Mouse (Mus musculus) midbrain, postnatal 0 days (tissue): Measurements from ENCODE around the gene 4933428G20Rik. TPM values are rescaled to one million over a fixed set of nuclear protein-coding genes. Genes with fewer than 3 reads are reported as not detected.

ENCODE experiments used
- ATAC-seq: fragments of 200-750 bp; cut with Nextera tagmentation; 2 replicates; pipeline ENCODE4 v1.8.0; 2017; ENCODE audit warnings: moderate number of reproducible peaks, mild to moderate bottlenecking, moderate TSS enrichment, moderate library complexity; ENCODE audit not compliant: low FRiP score
- DNase-seq: peaks from one replicate; pipeline ENCODE4 v3.0.0-alpha.2; 2015; ENCODE audit warnings: low spot score
- H3K27ac ChIP-seq: fragments of 300-500 bp; sonication (generic); 2 replicates; pipeline ENCODE4 v1.5.1; 2014; ENCODE audit warnings: low read depth, mild to moderate bottlenecking, low read length, mixed read lengths
- H3K27me3 ChIP-seq: fragments of 300-500 bp; sonication (generic); 2 replicates; pipeline ENCODE4 v1.6.1; 2014; ENCODE audit warnings: low read length, control low read depth, mixed read lengths; ENCODE audit not compliant: insufficient read depth
- H3K36me3 ChIP-seq: fragments of 300-500 bp; sonication (generic); 2 replicates; pipeline ENCODE4 v1.6.1; 2014; ENCODE audit warnings: low read length, control low read depth, mixed read lengths; ENCODE audit not compliant: insufficient read depth
- H3K4me1 ChIP-seq: fragments of 300-500 bp; sonication (generic); 2 replicates; pipeline ENCODE4 v1.6.1; 2014; ENCODE audit warnings: mild to moderate bottlenecking, control low read depth, antibody characterized with exemption, low read length, mixed read lengths; ENCODE audit not compliant: insufficient read depth
- H3K4me2 ChIP-seq: fragments of 300-500 bp; sonication (generic); 2 replicates; pipeline ENCODE4 v1.6.1; 2014; ENCODE audit warnings: low read depth, mild to moderate bottlenecking, low read length, mixed read lengths; ENCODE audit not compliant: poor library complexity, severe bottlenecking
- H3K4me3 ChIP-seq: fragments of 300-500 bp; sonication (generic); 2 replicates; pipeline ENCODE4 v1.5.1; 2014; ENCODE audit warnings: low read depth, mild to moderate bottlenecking, low read length, moderate library complexity
- H3K9ac ChIP-seq: fragments of 300-500 bp; sonication (generic); replicated peaks from 2 replicates; pipeline ENCODE4 v1.6.1; 2014; ENCODE audit warnings: mild to moderate bottlenecking, low read length, moderate library complexity, mixed read lengths; ENCODE audit not compliant: poor library complexity, severe bottlenecking
- H3K9me3 ChIP-seq: fragments of 300-500 bp; sonication (generic); 2 replicates; pipeline ENCODE4 v1.6.1; 2016; ENCODE audit warnings: low read length, control low read depth
- CTCF ChIP-seq: IDR thresholded peaks from 2 replicates; pipeline ENCODE4 v1.5.1; 2016; ENCODE audit warnings: antibody characterized with exemption, mild to moderate bottlenecking
- WGBS: fragments of 180-500 bp; shearing (Covaris S2); extraction: QIAGEN DNeasy Blood & Tissue Kit; methylation state at CpG from one replicate; pipeline ENCODE4 v1.1.7; 2014; 5-methylcytosine and 5-hydroxymethylcytosine counted together
- polyA plus RNA-seq: library from polyadenylated mRNA; unstranded; fragments of >200 nt; fragmentation: Nextera tagmentation; extraction: Ambion mirVana; gene quantifications from 2 replicates; pipeline ENCODE4 v1.2.1, GENCODE M21; 2015
- total RNA-seq: library from RNA; depleted of rRNA; stranded (reverse); fragments of >200 nt; gene quantifications from 2 replicates; pipeline ENCODE4 v1.2.3, GENCODE M21; 2014

The 4933428G20Rik gene
- total and polyA plus RNA-seq, 2 experiments from 2014 or later: 0.91 TPM; not detected in 1

GRCm38 (mm10) chr11:97534442-97535307 is 34.5 kb upstream of the 4933428G20Rik start:
- H3K4me1 ChIP-seq: peaks cover 6% of the 10 kb centered on the region; the same call in 1 of the 2 replicates
- ATAC-seq: no peak

GRCm38 (mm10) chr11:97533653-97534052 is 33.5 kb upstream of the 4933428G20Rik start:
- H3K4me3 ChIP-seq: no peak overlapping the region
- H3K27ac ChIP-seq: no peak overlapping the region
- peaks cover 16% of the 10 kb centered on the region; the same call in 1 of the 2 replicates for H3K27me3 ChIP-seq
- no peak overlapping the region for H3K9ac ChIP-seq
- no peak overlapping the region for H3K4me2 ChIP-seq
- H3K9me3 ChIP-seq: no peaks in the 10 kb centered on the region
- peaks cover 42% of the 10 kb centered on the region for H3K36me3 ChIP-seq
- DNase-seq: no peak
- TF ChIP-seq CTCF: no peak
- WGBS: 57% methylated on average over 7 of the region's 7 CpGs
- ATAC-seq: no peak
- peaks cover 6% of the 10 kb centered on the region; the same call in 1 of the 2 replicates for H3K4me1 ChIP-seq

More at GRCm38 (mm10) chr11:97534442-97535307, 34.5 kb upstream of the 4933428G20Rik start:
- Histone ChIP-seq H3K27ac (no peak overlapping the region), H3K36me3 (peaks cover 39% of the 10 kb centered on the region), H3K4me3 (no peak overlapping the region; the same call in 1 of the 2 replicates), H3K27me3 (peaks cover 16% of the 10 kb centered on the region; the same call in 1 of the 2 replicates), H3K9me3 (no peaks in the 10 kb centered on the region), H3K9ac (no peak overlapping the region), H3K4me2 (peak overlapping the region; percentile 12; the same call in 1 of the 2 replicates)
- WGBS: 24% methylated on average over 93 of the region's 95 CpGs
- no peak for DNase-seq
- TF ChIP-seq CTCF: no peak

- Histone ChIP-seq H3K36me3 (peaks cover 42% of the 10 kb centered on the region), H3K9ac (no peak overlapping the region), H3K4me2 (no peak overlapping the region), H3K4me1 (peaks cover 6% of the 10 kb centered on the region; the same call in 1 of the 2 replicates), H3K27me3 (peaks cover 16% of the 10 kb centered on the region; the same call in 1 of the 2 replicates), H3K27ac (no peak overlapping the region), H3K4me3 (no peak overlapping the region), H3K9me3 (no peaks in the 10 kb centered on the region)
- ATAC-seq (peak; percentile 35), DNase-seq (peak; percentile 60)
- 0 out of 2 replicates have a peak, but pooled peaks have one; percentile 3 for TF ChIP-seq CTCF
- 20% methylated on average over 18 of the region's 20 CpGs for WGBS
Measured at GRCm38 (mm10) chr11:97532950-97533582, 32.9 kb upstream of the 4933428G20Rik start.

GRCm38 (mm10) chr11:97532354-97532753 is 32.2 kb upstream of the 4933428G20Rik start:
- TF ChIP-seq CTCF: no peak
- peak; percentile 76 for DNase-seq
- H3K4me1 ChIP-seq: peaks cover 6% of the 10 kb centered on the region; the same call in 1 of the 2 replicates
- ATAC-seq: peak; percentile 9; the same call in 1 of the 2 replicates
- H3K4me2 ChIP-seq: peak overlapping the region; percentile 53; the same call in 1 of the 2 replicates
- H3K27ac ChIP-seq: peak overlapping the region; percentile 47; the same call in 1 of the 2 replicates
- H3K36me3 ChIP-seq: peaks cover 42% of the 10 kb centered on the region
- 38% methylated on average over 8 of the region's 8 CpGs for WGBS
- no peak overlapping the region for H3K4me3 ChIP-seq
- H3K27me3 ChIP-seq: 0 out of 2 replicates have a peak, but pooled peaks cover 16% of the 10 kb centered on the region
- H3K9ac ChIP-seq: no peak overlapping the region
- no peaks in the 10 kb centered on the region for H3K9me3 ChIP-seq

GRCm38 (mm10) chr11:97531381-97532260 is 31.5 kb upstream of the 4933428G20Rik start:
- ATAC-seq (peak; percentile 66), DNase-seq (peak; percentile 92)
- Histone ChIP-seq H3K4me3 (peak overlapping the region; percentile 10; the same call in 1 of the 2 replicates), H3K36me3 (peaks cover 42% of the 10 kb centered on the region), H3K27me3 (0 out of 2 replicates have a peak, but pooled peaks cover 12% of the 10 kb centered on the region), H3K4me2 (peak overlapping the region; percentile 53), H3K9ac (0 out of 2 replicates have a peak overlapping the region, but pooled peaks have one; percentile 29), H3K4me1 (peaks cover 4% of the 10 kb centered on the region; the same call in 1 of the 2 replicates), H3K27ac (peak overlapping the region; percentile 47), H3K9me3 (no peaks in the 10 kb centered on the region)
- peak; percentile 99 for TF ChIP-seq CTCF
- WGBS: 7% methylated on average over 46 of the region's 46 CpGs
